Mouse (Mus musculus) lung, postnatal 0 days (tissue): ENCODE measurements around the gene Glb1.

Experiments
- CTCF ChIP-seq: IDR thresholded peaks from 2 replicates; pipeline ENCODE4 v1.5.1; 2016; ENCODE audit warnings: antibody characterized with exemption, mild to moderate bottlenecking
- EP300 ChIP-seq: IDR thresholded peaks from 2 replicates; pipeline ENCODE4 v1.6.1; 2016; ENCODE audit warnings: antibody characterized with exemption, mild to moderate bottlenecking, control low read depth

DNA sequence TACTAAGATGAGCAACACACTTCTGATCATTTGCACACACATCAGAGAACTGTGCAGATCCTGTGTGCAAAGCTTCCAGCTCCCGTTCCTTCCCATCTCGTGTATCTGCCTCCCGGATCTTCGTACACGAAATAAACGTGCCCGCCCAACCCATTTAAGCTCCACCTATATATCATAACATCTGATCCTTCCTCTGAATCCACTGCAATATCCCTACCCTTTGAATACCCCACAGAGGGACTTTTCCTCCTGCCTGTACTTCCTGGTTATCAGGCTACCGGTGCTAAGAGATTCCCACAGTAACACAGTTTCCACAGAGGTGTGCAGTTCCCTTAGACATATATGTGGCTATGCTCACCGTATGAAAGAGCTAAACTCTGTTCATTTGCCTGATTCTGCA lies 103.9 kb downstream of the Glb1 start, which contains the start of gene Ccr4:
- TF ChIP-seq EP300 (no peak), CTCF (no peak)
